Mouse (Mus musculus) thymus, postnatal 10 days (tissue): ENCODE data around the gene Plod2.

Experiments
- DNase-seq, 2 experiments: peaks; one replicate each; pipeline ENCODE4 v3.0.0; 2021; ENCODE audit warnings: low spot score in 2 of 2

Plod2 gene

GRCm38 (mm10) chr9:92555006-92555958 lies 13.3 kb downstream of the Plod2 start:
- DNase-seq: no peak

GRCm38 (mm10) chr9:92559750-92560149 lies 17.7 kb downstream of the Plod2 start:
- no peak for DNase-seq

GRCm38 (mm10) chr9:92560840-92561547 lies 19.0 kb downstream of the Plod2 start:
- no peak for DNase-seq

GRCm38 (mm10) chr9:92562416-92562815 lies 20.4 kb downstream of the Plod2 start:
- DNase-seq: no peak

- DNase-seq: no peak
Observed at GRCm38 (mm10) chr9:92563306-92563705, 21.3 kb downstream of the Plod2 start.

- no peak for DNase-seq
Observed at GRCm38 (mm10) chr9:92564391-92564790, 22.4 kb downstream of the Plod2 start.

GRCm38 (mm10) chr9:92566234-92566633 lies 24.2 kb downstream of the Plod2 start:
- no peak for DNase-seq

GRCm38 (mm10) chr9:92567474-92567873 lies 25.5 kb downstream of the Plod2 start:
- DNase-seq: no peak

- DNase-seq: no peak
Observed at GRCm38 (mm10) chr9:92568798-92569197, 26.8 kb downstream of the Plod2 start.

GRCm38 (mm10) chr9:92572376-92573108 lies 30.5 kb downstream of the Plod2 start:
- no peak for DNase-seq

- DNase-seq: no peak
Observed at GRCm38 (mm10) chr9:92583876-92584275, 41.9 kb downstream of the Plod2 start.

- no peak for DNase-seq
Observed at GRCm38 (mm10) chr9:92586025-92586424, 44.0 kb downstream of the Plod2 start.

GRCm38 (mm10) chr9:92587391-92587790 lies 45.4 kb downstream of the Plod2 start:
- no peak for DNase-seq

- DNase-seq: no peak
Observed at GRCm38 (mm10) chr9:92588226-92588625, 46.2 kb downstream of the Plod2 start.

GRCm38 (mm10) chr9:92589021-92589420 lies 47.0 kb downstream of the Plod2 start:
- no peak for DNase-seq

- no peak for DNase-seq
Observed at GRCm38 (mm10) chr9:92591482-92591881, 49.5 kb downstream of the Plod2 start.

GRCm38 (mm10) chr9:92592757-92593156 lies 50.7 kb downstream of the Plod2 start:
- no peak for DNase-seq

- DNase-seq: no peak
Observed at GRCm38 (mm10) chr9:92594491-92594890, 52.5 kb downstream of the Plod2 start.

- DNase-seq: no peak
Observed at GRCm38 (mm10) chr9:92595296-92595695, 53.3 kb downstream of the Plod2 start.

GRCm38 (mm10) chr9:92596916-92597547 lies 55.0 kb downstream of the Plod2 start:
- DNase-seq: no peak

- DNase-seq: no peak
Observed at GRCm38 (mm10) chr9:92597776-92598175, 55.8 kb downstream of the Plod2 start.
